Mouse (Mus musculus) embryo, embryonic 11.5 days (tissue): ENCODE results near the gene Mpp1.

Source experiments
- DNase-seq: peaks from one replicate; pipeline ENCODE4 v3.0.0-alpha.2; 2012; ENCODE audit warnings: low read depth, low spot score

The Mpp1 gene

DNA sequence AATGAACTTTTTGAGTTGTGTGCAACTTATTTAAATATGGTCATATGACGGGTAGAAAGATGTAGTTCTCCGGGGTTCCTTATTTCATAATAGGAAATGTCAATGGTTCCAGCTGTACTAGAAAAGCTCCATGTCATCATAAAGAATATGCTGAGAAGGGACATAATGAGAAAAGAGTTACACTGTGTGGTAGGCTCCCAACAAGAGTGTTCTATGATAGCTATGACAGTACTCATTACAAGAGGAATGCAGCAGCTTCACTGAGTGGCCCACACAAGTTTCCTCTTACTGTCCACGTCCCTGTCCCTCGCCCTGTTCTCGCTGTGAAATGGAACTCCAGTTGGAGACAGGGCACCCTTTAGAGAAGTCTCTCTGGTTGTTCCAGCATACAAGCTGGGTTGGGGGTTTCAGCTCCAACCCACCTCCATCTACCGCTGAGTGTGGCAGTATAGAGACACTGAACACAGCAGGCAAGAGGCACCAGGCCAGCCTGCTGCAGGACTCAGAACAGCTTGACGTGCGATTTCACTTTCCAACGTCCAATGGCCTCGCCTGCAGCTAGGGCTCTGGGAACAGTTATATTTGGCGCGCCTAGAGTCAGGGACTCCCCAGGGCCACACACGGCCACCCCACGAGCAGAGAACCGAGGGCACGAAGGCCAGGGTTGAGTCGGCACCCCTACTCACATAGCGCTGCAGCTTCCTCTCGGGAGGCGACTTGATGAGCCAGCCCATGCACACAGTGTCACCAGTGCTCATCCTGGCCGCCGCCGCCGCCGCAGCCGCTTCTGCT is 46.6 kb downstream of the Mpp1 start:
- no peak for DNase-seq

DNA sequence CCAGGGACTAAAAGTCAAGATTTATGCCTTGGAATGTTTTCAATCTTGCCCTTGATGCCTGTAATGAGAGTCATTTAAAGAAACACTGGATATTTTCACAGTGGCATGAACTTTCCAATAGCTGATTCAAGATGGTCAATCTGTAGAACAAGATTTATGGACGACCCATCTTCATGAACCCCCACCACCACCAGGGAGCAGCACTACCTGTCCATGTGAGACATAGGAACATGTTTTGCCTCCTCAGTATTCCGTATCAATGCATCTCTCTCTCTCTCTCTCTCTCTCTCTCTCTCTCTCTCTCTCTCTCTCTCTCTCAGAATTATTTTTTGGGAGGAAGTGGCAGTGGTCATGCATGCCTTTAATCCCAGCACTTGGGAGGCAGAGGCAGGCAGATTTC is 48.5 kb downstream of the Mpp1 start:
- DNase-seq = no peak
